Mouse (Mus musculus): ENCODE measurements around the gene Anks1. TPM values are rescaled to one million over a fixed set of nuclear protein-coding genes. Genes with fewer than 3 reads are reported as not detected.
A peak's percentile ranks its signal among the peaks of the same experiment; 100 is the strongest.

Anks1 gene
- total RNA-seq, 2 experiments from 2014 or later = 75.5 to 79.3 TPM

DNA sequence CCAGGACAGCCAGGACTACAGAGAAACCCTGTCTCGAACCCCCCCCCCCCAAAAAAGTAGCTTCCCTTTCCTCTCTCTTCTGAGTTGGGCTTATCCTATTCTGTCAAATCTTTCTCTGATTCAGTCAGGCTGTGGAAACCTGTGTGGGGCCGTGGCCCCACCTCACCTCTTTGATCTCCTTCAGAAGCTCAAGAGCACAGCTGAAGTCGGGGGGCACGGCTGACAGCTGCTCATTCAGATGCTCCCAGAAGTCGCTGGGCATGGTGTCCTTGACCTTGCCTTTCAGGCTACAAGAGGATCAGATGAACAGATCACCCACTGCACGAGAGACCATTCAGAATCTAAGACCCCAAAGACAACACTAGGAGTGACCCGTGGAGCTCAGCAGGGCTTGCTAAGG, 165.4 kb downstream of the Anks1 start:
- no peak for DNase-seq
- intact Hi-C loops (cut with DNase I) = loop anchor here (5.0 kb wide), 1 partner anchor 422 kb away; no protein-coding TSS in a partner anchor

DNA sequence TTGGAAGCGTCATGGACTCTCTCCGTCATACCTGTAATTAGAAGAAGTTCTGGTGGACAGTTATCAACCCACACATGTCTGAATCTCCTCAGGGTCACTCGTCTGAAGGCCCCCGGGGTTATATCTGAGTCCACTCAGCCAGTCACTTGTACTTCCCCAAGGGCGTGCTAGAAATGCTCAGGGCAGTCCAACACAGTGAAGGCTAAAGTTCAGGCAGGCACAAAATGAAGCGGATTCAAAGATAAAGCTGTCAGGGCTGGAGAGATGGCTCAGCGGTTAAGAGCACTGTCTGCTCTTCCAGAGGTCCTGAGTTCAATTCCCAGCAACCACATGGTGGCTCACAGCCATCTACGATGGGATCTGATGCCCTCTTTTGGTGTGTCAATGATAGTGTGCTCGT, 168.9 kb downstream of the Anks1 start:
- intact Hi-C loops (cut with DNase I) = loop anchor here (2.0 kb wide), 1 partner anchor 171 kb away; no protein-coding TSS in a partner anchor
- DNase-seq = no peak

DNA sequence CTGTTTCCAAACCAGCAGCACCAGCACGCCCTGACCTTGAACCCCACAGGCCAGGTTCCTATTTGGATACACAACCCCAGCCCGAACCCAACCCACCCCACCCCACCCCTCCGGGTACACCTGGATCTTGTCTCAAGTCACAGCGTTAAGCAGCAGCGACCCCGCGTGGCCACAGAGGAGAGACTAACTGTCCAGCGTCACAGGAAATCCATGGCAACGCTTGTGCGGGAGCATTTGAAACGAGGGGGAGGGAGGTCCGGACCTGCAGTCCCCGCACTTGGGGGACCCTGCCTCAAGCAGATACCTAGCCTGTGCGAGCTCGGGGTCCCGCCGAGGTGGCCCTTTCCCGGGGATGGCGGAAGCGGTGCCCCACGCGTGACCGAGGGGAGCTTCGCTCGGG, 170.5 kb downstream of the Anks1 start:
- intact Hi-C loops (cut with DNase I) = loop anchor here (1.0 to 10.0 kb wide), 3 partner anchors 89 to 225 kb away; no protein-coding TSS in a partner anchor
- peak; percentile 87 to 90 for DNase-seq

GRCm38 (mm10) chr17:28080045-28080816, 171.1 kb downstream of the Anks1 start, which contains the start of gene Tcp11:
Gene Tcp11 (minus strand): TSS chr17:28080639.
- intact Hi-C loops (cut with DNase I) = loop anchor here (10.0 kb wide), 1 partner anchor 225 kb away; no protein-coding TSS in a partner anchor
- peak; percentile 38 to 40 for DNase-seq

GRCm38 (mm10) chr17:28080817-28081165, 171.7 kb downstream of the Anks1 start:
- intact Hi-C loops (cut with DNase I) = loop anchor here (10.0 kb wide), 1 partner anchor 224 kb away; no protein-coding TSS in a partner anchor
- DNase-seq = no peak

DNA sequence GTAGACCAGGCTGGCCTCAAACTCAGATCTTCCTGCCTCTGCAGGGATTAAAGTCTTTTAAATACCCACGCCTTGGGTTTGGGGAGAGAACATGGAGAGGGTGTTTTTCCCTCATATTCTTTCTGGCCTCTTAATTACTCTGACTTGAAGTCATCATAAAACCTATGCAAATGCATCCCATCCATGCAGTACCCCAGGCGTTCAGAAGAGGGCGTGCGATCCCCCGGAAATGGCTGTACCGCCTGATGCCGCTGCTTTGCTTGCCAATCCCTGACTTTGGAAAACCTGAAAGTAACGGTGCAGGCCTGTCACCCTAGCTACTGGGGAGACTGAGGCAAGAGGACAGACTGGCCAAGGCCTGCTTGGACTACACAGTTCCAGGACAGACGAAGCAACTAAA, 172.3 kb downstream of the Anks1 start:
- intact Hi-C loops (cut with DNase I) = loop anchor here (10.0 kb wide), 1 partner anchor 223 kb away; no protein-coding TSS in a partner anchor

DNA sequence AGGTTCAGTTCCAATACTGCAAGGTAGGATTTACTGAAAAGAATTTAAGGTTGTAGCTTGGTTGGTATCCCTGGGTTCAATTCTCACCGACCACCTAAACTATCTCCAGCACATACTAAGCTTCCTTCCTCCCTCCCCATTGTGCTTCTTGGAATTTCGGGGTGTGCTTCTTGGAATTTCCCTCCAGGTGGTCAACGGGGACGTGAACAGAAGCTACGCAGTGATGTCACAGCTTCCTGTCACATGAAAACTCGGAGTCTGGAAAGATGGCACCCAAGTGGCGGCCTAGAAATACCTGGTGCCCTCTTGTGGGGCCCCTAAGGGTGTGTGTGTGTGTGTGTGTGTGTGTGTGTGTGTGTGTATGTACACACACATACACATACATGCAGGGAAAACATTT, 172.8 kb downstream of the Anks1 start:
- intact Hi-C loops (cut with DNase I) = loop anchor here (10.0 kb wide), 1 partner anchor 223 kb away; no protein-coding TSS in a partner anchor
- no peak for DNase-seq

More for the DNA sequence above, 172.3 kb downstream of the Anks1 start:
- DNase-seq = peak in 1 of 2 experiments; percentile 43

GRCm38 (mm10) chr17:28082863-28083262, 173.8 kb downstream of the Anks1 start:
- DNase-seq = no peak
- intact Hi-C loops (cut with DNase I) = loop anchor here (10.0 kb wide), 1 partner anchor 222 kb away; no protein-coding TSS in a partner anchor

DNA sequence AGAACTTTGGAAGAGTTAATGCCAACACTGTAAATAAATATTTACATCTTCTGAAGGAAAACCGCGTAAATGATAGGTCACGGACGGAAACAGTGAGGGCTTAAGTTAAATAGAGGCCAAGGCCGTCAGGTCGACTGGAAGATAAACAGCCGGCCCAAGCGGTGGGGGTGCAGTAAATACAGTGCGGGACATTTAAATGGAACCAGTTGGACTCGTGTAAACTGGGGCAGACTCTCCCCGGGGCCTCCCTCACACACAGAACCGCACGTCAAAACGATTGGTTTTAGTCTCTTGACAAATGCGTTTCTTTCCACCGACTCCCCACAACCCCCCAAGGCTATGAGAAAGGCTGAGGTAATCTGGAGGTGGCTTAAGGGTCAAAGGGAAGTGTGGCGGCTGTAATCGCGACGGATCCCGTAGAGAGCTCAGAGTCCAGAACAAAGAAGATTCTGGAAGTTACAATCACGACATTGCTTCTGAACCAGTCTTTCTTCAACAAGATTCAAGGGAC, 175.3 kb downstream of the Anks1 start:
- intact Hi-C loops (cut with DNase I) = loop anchor here (10.0 kb wide), 1 partner anchor 220 kb away; no protein-coding TSS in a partner anchor
- DNase-seq = no peak

GRCm38 (mm10) chr17:28084964-28085363, 175.9 kb downstream of the Anks1 start:
- intact Hi-C loops (cut with DNase I) = loop anchor here (1.0 to 10.0 kb wide), 3 partner anchors 48 to 220 kb away; no protein-coding TSS in a partner anchor
- DNase-seq = peak; percentile 90 to 95

- intact Hi-C loops (cut with DNase I) = loop anchor here (10.0 kb wide), 1 partner anchor 217 kb away; no protein-coding TSS in a partner anchor
- DNase-seq = no peak
Observed at GRCm38 (mm10) chr17:28087430-28087829, 178.3 kb downstream of the Anks1 start.

DNA sequence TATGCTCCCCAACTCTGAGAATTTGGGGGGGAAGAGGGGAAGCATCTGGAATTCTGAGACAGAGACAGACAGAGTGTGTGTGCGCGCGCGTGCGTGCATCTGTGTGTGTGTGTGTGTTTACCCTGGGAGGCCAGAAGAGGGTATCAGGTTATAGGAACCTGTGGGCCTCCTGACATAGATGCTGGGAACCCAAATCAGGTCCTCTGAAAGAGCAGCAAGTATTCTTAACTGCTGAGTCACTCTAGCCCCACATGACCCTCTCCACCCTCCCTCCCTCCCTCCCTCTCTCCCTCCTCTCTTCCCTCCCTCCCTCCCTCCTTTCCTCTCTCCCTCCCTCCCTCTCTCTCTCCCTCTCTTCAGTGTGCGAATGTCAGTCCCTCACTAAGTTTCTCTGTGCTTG, 179.6 kb downstream of the Anks1 start:
- intact Hi-C loops (cut with DNase I) = loop anchor here (10.0 kb wide), 1 partner anchor 216 kb away; no protein-coding TSS in a partner anchor
- DNase-seq = no peak

DNA sequence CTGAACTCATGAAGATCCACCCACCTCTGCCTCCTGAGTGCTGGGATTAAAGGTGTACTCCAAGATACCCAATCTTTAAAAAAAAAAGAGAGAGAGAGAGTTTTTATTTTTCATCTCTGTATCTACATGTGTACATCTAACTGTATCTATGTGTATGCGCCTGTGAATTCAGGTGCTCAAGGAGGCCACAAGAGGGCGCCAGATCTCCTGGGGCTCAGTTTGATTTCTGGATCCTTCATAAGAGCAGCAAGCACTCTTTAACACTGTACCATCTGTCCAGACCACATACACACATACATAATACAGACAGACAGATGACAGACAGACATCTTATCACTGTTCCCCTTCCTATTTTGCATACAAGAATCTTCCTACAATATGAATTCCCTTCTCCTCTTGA, 183.2 kb downstream of the Anks1 start:
- intact Hi-C loops (cut with DNase I) = no loop called here
- DNase-seq = no peak

- intact Hi-C loops (cut with DNase I) = no loop called here
- DNase-seq = no peak
Observed at GRCm38 (mm10) chr17:28093837-28094236, 184.7 kb downstream of the Anks1 start.

DNA sequence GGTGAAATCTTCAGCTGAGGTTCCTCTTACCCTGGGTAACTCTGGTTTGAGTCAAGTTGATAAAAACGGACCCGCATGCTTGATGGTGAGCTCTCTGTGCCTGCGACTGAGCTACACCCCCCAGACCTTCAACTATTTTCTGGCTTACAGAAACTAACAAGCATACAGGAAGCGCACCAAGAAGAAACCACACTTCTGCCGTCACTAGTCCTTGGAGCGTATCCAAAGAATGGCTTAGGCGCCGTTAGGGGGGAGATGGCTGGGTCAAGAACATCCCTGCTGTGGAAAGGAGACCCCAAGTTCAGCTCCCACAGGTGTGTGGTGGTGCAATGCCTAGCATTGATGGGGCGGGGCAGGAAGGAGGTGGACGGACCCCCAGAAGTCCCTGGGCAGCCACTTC, 187.3 kb downstream of the Anks1 start:
- intact Hi-C loops (cut with DNase I) = no loop called here
- no peak for DNase-seq

- intact Hi-C loops (cut with DNase I) = no loop called here
- DNase-seq = no peak
Observed at GRCm38 (mm10) chr17:28097308-28097707, 188.2 kb downstream of the Anks1 start.

- intact Hi-C loops (cut with DNase I) = no loop called here
- DNase-seq = no peak
Observed at GRCm38 (mm10) chr17:28099086-28099485, 190.0 kb downstream of the Anks1 start.

DNA sequence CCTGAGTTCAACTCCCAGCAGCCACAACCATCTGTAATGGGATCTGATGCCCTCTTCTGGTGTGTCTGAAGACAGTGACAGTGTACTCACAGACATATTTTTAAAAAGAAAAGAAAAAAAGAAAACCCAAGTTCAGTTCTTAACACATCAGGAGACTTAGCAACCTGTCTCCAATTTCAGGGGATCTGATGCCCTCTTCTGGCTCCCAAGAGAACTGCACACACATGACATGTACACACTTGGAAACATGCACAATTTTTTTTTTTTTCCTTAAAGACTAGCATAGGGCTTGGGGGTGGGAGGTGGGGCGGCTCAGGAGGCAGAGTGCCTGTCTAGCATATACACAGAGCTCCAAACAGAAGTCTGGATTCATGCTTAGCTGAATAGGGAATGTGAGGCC, 191.6 kb downstream of the Anks1 start:
- intact Hi-C loops (cut with DNase I) = no loop called here
- DNase-seq = no peak

DNA sequence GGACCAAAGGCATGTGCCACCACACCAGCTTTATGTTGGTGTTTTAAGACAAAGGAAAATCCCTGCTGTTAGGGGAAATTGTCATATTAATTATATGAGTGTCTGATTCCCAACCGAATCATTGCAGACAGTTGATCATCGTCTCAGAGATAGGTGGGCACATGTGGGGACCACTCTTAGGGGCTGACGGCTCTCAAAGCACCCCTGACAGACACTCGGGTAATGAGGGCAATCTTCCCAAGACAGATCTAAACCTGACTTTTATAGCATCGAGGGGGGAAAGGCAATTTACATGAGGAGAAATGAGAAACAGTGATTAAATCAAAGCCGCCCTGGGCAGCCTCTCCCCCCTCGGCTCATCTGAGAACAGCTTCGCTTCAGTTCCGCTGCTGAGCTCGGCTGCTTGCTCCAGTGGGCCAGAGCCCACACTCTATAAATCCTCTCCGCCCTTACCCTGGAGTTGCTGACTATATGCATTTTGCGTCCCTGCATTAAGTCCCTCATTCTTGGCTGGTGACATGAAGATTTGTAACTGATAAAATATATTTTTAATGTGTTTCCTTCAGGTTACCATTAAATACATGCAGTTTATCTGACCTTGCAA, 192.3 kb downstream of the Anks1 start:
- intact Hi-C loops (cut with DNase I) = no loop called here
- no peak for DNase-seq

GRCm38 (mm10) chr17:28101902-28102319, 192.8 kb downstream of the Anks1 start:
- intact Hi-C loops (cut with DNase I) = no loop called here
- no peak for DNase-seq

DNA sequence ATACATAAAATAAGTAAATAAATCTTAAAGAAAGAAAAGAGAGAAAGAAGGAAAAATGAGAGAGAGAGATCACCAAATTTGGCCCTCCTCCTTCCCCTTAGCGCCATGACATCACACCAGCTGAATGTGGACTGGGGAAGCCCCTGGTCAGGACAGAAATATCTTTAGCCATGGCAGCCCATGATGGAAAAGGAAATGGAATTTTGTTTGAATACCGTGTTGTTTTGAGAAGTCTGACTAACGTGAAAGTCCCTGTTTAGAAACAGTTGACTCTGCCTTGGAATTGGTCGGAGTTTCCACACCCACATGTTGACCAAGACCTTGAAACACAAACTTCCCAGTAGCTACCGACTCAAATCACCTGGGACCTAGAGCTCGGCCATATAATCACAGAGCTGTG, 195.3 kb downstream of the Anks1 start:
- intact Hi-C loops (cut with DNase I) = no loop called here
- no peak for DNase-seq

Data from heart, postnatal 14 days (tissue).